Mouse (Mus musculus) cortical plate, adult 2 months (tissue): Measurements from ENCODE around the gene Antxr2.

Experiments
- CTCF ChIP-seq: fragments of 200-500 bp; IDR thresholded peaks from 2 replicates; pipeline ENCODE4 v1.5.1; 2011; ENCODE audit warnings: mild to moderate bottlenecking, control low read depth, low read length; ENCODE audit not compliant: insufficient read depth; ENCODE audit errors: extremely low read depth
- POLR2A ChIP-seq: fragments of 200-500 bp; IDR thresholded peaks from 2 replicates; pipeline ENCODE4 v1.6.1; 2011; ENCODE audit warnings: mild to moderate bottlenecking, low read length, control low read depth; ENCODE audit not compliant: insufficient read depth; ENCODE audit errors: extremely low read depth

DNA sequence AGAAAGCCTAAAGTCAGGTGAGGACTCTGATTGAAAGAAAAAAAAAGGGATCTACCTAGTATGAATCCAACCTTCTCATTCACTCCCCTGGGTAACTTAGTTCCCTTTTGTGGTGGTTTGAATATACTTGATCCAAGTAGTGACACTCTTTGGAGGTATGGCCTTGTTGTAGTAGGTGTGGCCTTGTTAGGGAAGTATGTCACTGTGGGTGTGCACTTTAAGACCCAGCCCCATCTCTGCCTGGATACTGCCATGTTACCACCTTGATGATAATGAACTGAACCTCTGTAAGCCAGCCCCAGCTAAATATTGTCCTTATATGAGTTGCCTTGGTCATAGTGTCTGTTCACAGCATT is 190.9 kb downstream of the Antxr2 start:
- no peak for TF ChIP-seq POLR2A
- TF ChIP-seq CTCF = no peak
